Mouse (Mus musculus) testis, adult 2 months (tissue): ENCODE results near the gene Pxk.

Experiments used
- CTCF ChIP-seq: fragments of 200-500 bp; IDR thresholded peaks from 2 replicates; pipeline ENCODE4 v1.5.1; 2012; ENCODE audit warnings: low read depth, mild to moderate bottlenecking, inconsistent platforms, low read length, moderate library complexity; ENCODE audit not compliant: control insufficient read depth, insufficient read depth, insufficient replicate concordance
- POLR2A ChIP-seq: fragments of 200-500 bp; IDR thresholded peaks from 2 replicates; pipeline ENCODE4 v1.6.1; 2012; ENCODE audit warnings: low read depth, mild to moderate bottlenecking, inconsistent platforms, low read length, moderate library complexity; ENCODE audit not compliant: control insufficient read depth

DNA sequence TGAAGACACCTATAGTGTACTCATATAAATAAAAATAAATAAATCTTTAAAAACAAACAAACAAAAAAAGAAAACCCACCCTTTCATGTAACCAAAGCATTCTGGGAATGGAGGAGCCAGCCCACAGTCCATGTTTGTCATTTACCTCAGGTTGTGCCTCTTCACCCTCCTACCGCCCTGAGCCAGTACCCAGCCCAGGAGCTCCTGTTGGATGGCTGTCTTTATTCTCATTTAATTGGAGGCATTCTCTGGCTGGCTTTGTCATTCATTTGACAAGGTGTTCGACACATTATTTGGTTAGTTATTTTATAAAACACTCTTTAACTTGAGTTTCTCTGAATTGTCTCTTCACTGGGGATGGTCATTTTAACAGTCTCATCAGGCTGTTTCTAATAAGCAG is 46.1 kb upstream of the Pxk start:
- TF ChIP-seq POLR2A (no peak), CTCF (no peak)
